ENCODE assay signal across 9 mouse cellular contexts in genomic region chr15:102442490-102442889, GRCm38 (mm10). TPM values are rescaled to one million over a fixed set of nuclear protein-coding genes. Genes with fewer than 3 reads are reported as not detected.
DNase-seq lines count a peak whose midpoint lies in the region; ATAC-seq lines count a peak whose summit lies in the region.
"Had no signal": no experiment of that assay in that cellular context is flagged by ENCODE, and none has a peak within 500 bp of the region (broad histone marks: within the 10 kb centered on the region; RNA-seq: fewer than 3 reads in every experiment).

No protein-coding gene starts in this region.

- intact Hi-C loops in left cerebral cortex, postnatal 14 days (cut with DNase I) = loop anchor here (1.0 kb wide), 1 partner anchor 61 kb away; no protein-coding TSS in a partner anchor

- no peak overlapping the region for H3K9ac ChIP-seq in kidney, embryonic 14.5 days (ENCODE audit: low read depth, low read length)
- H3K9ac ChIP-seq: embryonic facial prominence, embryonic 15.5 days had no signal

- DNase-seq in kidney, adult 18-20 months = peak; percentile 90
- peak; percentile 65 for DNase-seq in cerebellum, adult 11-12 months
- peak; percentile 71 to 94 for DNase-seq in frontal cortex, adult 2 months (ENCODE audit: extremely low spot score in 1 of 2, low spot score in 1 of 2)
- peak; percentile 89 to 90 for DNase-seq in left cerebral cortex, postnatal 14 days (ENCODE audit: low spot score in 2 of 2)
- DNase-seq in monocyte, adult 2 months (ENCODE audit: low read depth in 1 of 2, low spot score in 2 of 2) = peak; percentile 31 to 67
- DNase-seq in spleen, postnatal 4 days (ENCODE audit: low spot score in 2 of 2) = peak; percentile 79 to 91

- no peak overlapping the region for H3K27ac ChIP-seq in kidney, embryonic 14.5 days (ENCODE audit: low read depth, low read length)
- H3K27ac ChIP-seq: embryonic facial prominence, embryonic 15.5 days had no signal

- H3K9me3 ChIP-seq in kidney, embryonic 14.5 days (ENCODE audit: control insufficient read depth, low read length) = no peaks in the 10 kb centered on the region
- H3K9me3 ChIP-seq: embryonic facial prominence, embryonic 15.5 days had no signal

- H3K4me1 ChIP-seq in kidney, embryonic 14.5 days (ENCODE audit: control insufficient read depth, insufficient read depth, low read length) = no peaks in the 10 kb centered on the region
- H3K4me1 ChIP-seq: embryonic facial prominence, embryonic 15.5 days had no signal

- no peak overlapping the region for H3K4me2 ChIP-seq in kidney, embryonic 14.5 days (replicated peaks; ENCODE audit: low read depth, low read length)
- H3K4me2 ChIP-seq: embryonic facial prominence, embryonic 15.5 days had no signal

- no peak for ATAC-seq in kidney, embryonic 14.5 days (ENCODE audit: low FRiP score, low TSS enrichment)
- peak; percentile 65 for ATAC-seq in inflammation-experienced regulatory T-cells, adult 6 months

- no peaks in the 10 kb centered on the region for H3K27me3 ChIP-seq in kidney, embryonic 14.5 days (ENCODE audit: control insufficient read depth, insufficient read depth, low read length)
- H3K27me3 ChIP-seq: embryonic facial prominence, embryonic 15.5 days had no signal

- peaks cover 4% of the 10 kb centered on the region; the same call in 1 of the 2 replicates for H3K36me3 ChIP-seq in kidney, embryonic 14.5 days (ENCODE audit: control insufficient read depth, insufficient read depth, low read length)
- H3K36me3 ChIP-seq: embryonic facial prominence, embryonic 15.5 days had no signal

- WGBS in kidney, embryonic 14.5 days = 50% methylated on average over 2 of the region's 2 CpGs

- no peak overlapping the region for H3K4me3 ChIP-seq in kidney, embryonic 14.5 days (ENCODE audit: low read length)
- H3K4me3 ChIP-seq: embryonic facial prominence, embryonic 15.5 days had no signal

RNA-seq across cellular contexts. Expression of gene Amhr2, which starts 2.7 kb away (rescaled TPM):
- polyA plus RNA-seq in kidney, embryonic 14.5 days (2014; fragmentation: Nextera tagmentation; extraction: Ambion mirVana) = 0.51 and 0.95 TPM in 2 replicates
- polyA plus RNA-seq in frontal cortex, adult 2 months (2012; rRNA removed) = 1.3 and 1.6 TPM in 2 replicates
- not detected for polyA plus RNA-seq in inflammation-experienced regulatory T-cells, adult 6 months (2017; shearing (Covaris generic))
- total RNA-seq in left cerebral cortex, postnatal 14 days (2021) = under 1 TPM; 0.51 to 0.75 TPM

RNA-seq across cellular contexts. Expression of gene Prr13, which starts 16.3 kb away (rescaled TPM):
- 87.7 and 92.6 TPM in 2 replicates for polyA plus RNA-seq in kidney, embryonic 14.5 days (2014; fragmentation: Nextera tagmentation; extraction: Ambion mirVana)
- 78.3 and 83.6 TPM in 2 replicates for polyA plus RNA-seq in frontal cortex, adult 2 months (2012; rRNA removed)
- 1,000 to 10,000 TPM; 1,063 to 1,565 (median 1,138) TPM for polyA plus RNA-seq in inflammation-experienced regulatory T-cells, adult 6 months (2017; shearing (Covaris generic))
- 10 to 100 TPM; 22.3 to 24.8 TPM for total RNA-seq in left cerebral cortex, postnatal 14 days (2021)

RNA-seq across cellular contexts. Expression of gene Pcbp2, which starts 27.8 kb away (rescaled TPM):
- polyA plus RNA-seq in kidney, embryonic 14.5 days (2014; fragmentation: Nextera tagmentation; extraction: Ambion mirVana) = 305 and 373 TPM in 2 replicates
- 538 and 576 TPM in 2 replicates for polyA plus RNA-seq in frontal cortex, adult 2 months (2012; rRNA removed)
- 100 to 1,000 TPM; 156 to 225 (median 201) TPM for polyA plus RNA-seq in inflammation-experienced regulatory T-cells, adult 6 months (2017; shearing (Covaris generic))
- total RNA-seq in left cerebral cortex, postnatal 14 days (2021) = 100 to 1,000 TPM; 436 to 453 TPM

RNA-seq across cellular contexts. Expression of gene Sp1, which starts 36.5 kb away (rescaled TPM):
- 16.5 and 16.8 TPM in 2 replicates for polyA plus RNA-seq in kidney, embryonic 14.5 days (2014; fragmentation: Nextera tagmentation; extraction: Ambion mirVana)
- 10.3 and 11.4 TPM in 2 replicates for polyA plus RNA-seq in frontal cortex, adult 2 months (2012; rRNA removed)
- 10 to 100 TPM; 19.1 to 23.3 (median 22.6) TPM for polyA plus RNA-seq in inflammation-experienced regulatory T-cells, adult 6 months (2017; shearing (Covaris generic))
- total RNA-seq in left cerebral cortex, postnatal 14 days (2021) = 10 to 100 TPM; 23.2 to 24.5 TPM

Comparison
In these comparisons a context has a peak if more than half of its experiments do, and no peak if none do; other contexts are left out.
1. RNA of gene Prr13, which starts 16.3 kb away (polyA plus RNA-seq): 1,063 to 1,565 TPM in inflammation-experienced regulatory T-cells, adult 6 months; 87.7 to 92.6 TPM in kidney, embryonic 14.5 days and 78.3 to 83.6 TPM in frontal cortex, adult 2 months; every median in the first group is over 10 times any median in the second.
2. Peak in every context shown above with its lines, with median percentiles within 50 percentile points of each other: DNase-seq.